Mouse (Mus musculus): ENCODE measurements around the gene St3gal3. TPM values are rescaled to one million over a fixed set of nuclear protein-coding genes. Genes with fewer than 3 reads are reported as not detected.

Gene St3gal3
- polyA plus RNA-seq, 1 experiment from 2014 or later: 7.6 TPM

DNA sequence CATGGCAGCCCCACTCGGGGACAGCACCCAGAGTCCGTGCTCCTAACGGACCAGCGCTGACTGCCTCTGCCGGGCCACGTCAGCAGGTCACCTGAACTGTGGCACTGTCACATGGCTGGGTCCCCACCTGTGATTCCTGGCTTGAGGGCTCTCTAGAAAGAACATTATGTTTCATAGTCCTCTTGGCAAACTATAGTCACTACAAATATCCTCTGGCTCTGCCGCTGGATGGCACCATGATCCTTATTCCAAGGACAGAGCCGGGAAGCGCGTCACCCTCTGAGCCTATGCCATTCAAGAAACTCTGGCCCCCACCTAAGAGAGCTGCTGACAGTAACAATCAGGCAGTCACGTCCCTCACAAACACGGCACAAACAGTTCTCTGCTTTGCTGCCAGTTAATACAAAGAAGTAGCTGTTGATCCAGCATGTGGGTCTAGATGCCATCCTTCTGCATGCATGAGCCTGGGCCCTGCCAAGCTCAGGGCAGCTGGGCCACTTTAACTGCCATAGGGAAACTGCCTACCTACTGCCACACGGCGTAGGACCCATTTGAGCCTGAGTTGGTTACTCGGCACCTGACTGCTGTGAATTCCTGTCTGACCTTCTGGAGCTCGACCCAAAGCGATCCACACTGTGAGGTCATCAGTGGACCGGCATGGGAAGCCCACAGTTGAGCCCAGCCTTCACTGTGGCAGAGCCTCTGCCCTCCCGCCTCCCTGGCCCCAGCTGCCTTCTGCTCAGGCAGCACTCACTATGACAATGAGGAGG is 13.0 kb upstream of the St3gal3 start:
- no peaks in the 10 kb centered on the region for H3K27me3 ChIP-seq (ENCODE audit: control insufficient read depth, insufficient read depth, low read length)
- no peak for ATAC-seq (replicated peaks; ENCODE audit: low FRiP score)
- 94% methylated on average over 19 of the region's 19 CpGs for WGBS
- H3K9ac ChIP-seq (ENCODE audit: low read length): no peak overlapping the region
- peaks cover 25% of the 10 kb centered on the region; the same call in 1 of the 2 replicates for H3K36me3 ChIP-seq (ENCODE audit: control insufficient read depth, insufficient read depth, low read length)
- DNase-seq (ENCODE audit: low spot score): no peak
- no peak overlapping the region for H3K4me3 ChIP-seq (ENCODE audit: low read depth, low read length)
- no peak overlapping the region for H3K4me2 ChIP-seq (ENCODE audit: low read depth, low read length, severe bottlenecking)
- no peaks in the 10 kb centered on the region for H3K9me3 ChIP-seq (ENCODE audit: control insufficient read depth, low read length)
- H3K4me1 ChIP-seq (replicated peaks; ENCODE audit: control insufficient read depth, insufficient read depth, low read length): no peaks in the 10 kb centered on the region
- no peak overlapping the region for H3K27ac ChIP-seq (ENCODE audit: low read depth, low read length)

GRCm38 (mm10) chr4:118147090-118147489 is 12.4 kb upstream of the St3gal3 start:
- no peak overlapping the region for H3K9ac ChIP-seq (ENCODE audit: low read length)
- peaks cover 23% of the 10 kb centered on the region; the same call in 1 of the 2 replicates for H3K36me3 ChIP-seq (ENCODE audit: control insufficient read depth, insufficient read depth, low read length)
- no peak overlapping the region for H3K27ac ChIP-seq (ENCODE audit: low read depth, low read length)
- no peak for DNase-seq (ENCODE audit: low spot score)
- H3K4me3 ChIP-seq (ENCODE audit: low read depth, low read length): no peak overlapping the region
- no peaks in the 10 kb centered on the region for H3K27me3 ChIP-seq (ENCODE audit: control insufficient read depth, insufficient read depth, low read length)
- H3K9me3 ChIP-seq (ENCODE audit: control insufficient read depth, low read length): no peaks in the 10 kb centered on the region
- H3K4me2 ChIP-seq (ENCODE audit: low read depth, low read length, severe bottlenecking): no peak overlapping the region
- no peak for ATAC-seq (replicated peaks; ENCODE audit: low FRiP score)
- 93% methylated on average over 10 of the region's 10 CpGs for WGBS
- no peaks in the 10 kb centered on the region for H3K4me1 ChIP-seq (replicated peaks; ENCODE audit: control insufficient read depth, insufficient read depth, low read length)

- H3K4me3 ChIP-seq (ENCODE audit: low read depth, low read length): no peak overlapping the region
- no peaks in the 10 kb centered on the region for H3K9me3 ChIP-seq (ENCODE audit: control insufficient read depth, low read length)
- H3K27me3 ChIP-seq (ENCODE audit: control insufficient read depth, insufficient read depth, low read length): no peaks in the 10 kb centered on the region
- DNase-seq (ENCODE audit: low spot score) (no peak), ATAC-seq (replicated peaks; ENCODE audit: low FRiP score) (no peak)
- no peaks in the 10 kb centered on the region for H3K4me1 ChIP-seq (replicated peaks; ENCODE audit: control insufficient read depth, insufficient read depth, low read length)
- no peak overlapping the region for H3K4me2 ChIP-seq (ENCODE audit: low read depth, low read length, severe bottlenecking)
- 88% methylated on average over 9 of the region's 9 CpGs for WGBS
- no peak overlapping the region for H3K9ac ChIP-seq (ENCODE audit: low read length)
- peaks cover 25% of the 10 kb centered on the region; the same call in 1 of the 2 replicates for H3K36me3 ChIP-seq (ENCODE audit: control insufficient read depth, insufficient read depth, low read length)
- H3K27ac ChIP-seq (ENCODE audit: low read depth, low read length): no peak overlapping the region
These were observed 9.6 kb upstream of the St3gal3 start for GRCm38 (mm10) chr4:118144324-118144723.

GRCm38 (mm10) chr4:118143679-118144078 is 9.0 kb upstream of the St3gal3 start:
- Histone ChIP-seq H3K4me1 (replicated peaks; ENCODE audit: control insufficient read depth, insufficient read depth, low read length) (no peaks in the 10 kb centered on the region), H3K9me3 (ENCODE audit: control insufficient read depth, low read length) (no peaks in the 10 kb centered on the region), H3K36me3 (ENCODE audit: control insufficient read depth, insufficient read depth, low read length) (peaks cover 26% of the 10 kb centered on the region; the same call in 1 of the 2 replicates), H3K27me3 (ENCODE audit: control insufficient read depth, insufficient read depth, low read length) (no peaks in the 10 kb centered on the region), H3K27ac (ENCODE audit: low read depth, low read length) (no peak overlapping the region), H3K4me2 (ENCODE audit: low read depth, low read length, severe bottlenecking) (no peak overlapping the region), H3K4me3 (ENCODE audit: low read depth, low read length) (no peak overlapping the region), H3K9ac (ENCODE audit: low read length) (no peak overlapping the region)
- DNase-seq (ENCODE audit: low spot score) (no peak), ATAC-seq (replicated peaks; ENCODE audit: low FRiP score) (no peak)
- 93% methylated on average over 7 of the region's 7 CpGs for WGBS

- H3K4me2 ChIP-seq (ENCODE audit: low read depth, low read length, severe bottlenecking): no peak overlapping the region
- ATAC-seq (replicated peaks; ENCODE audit: low FRiP score): no peak
- no peak for DNase-seq (ENCODE audit: low spot score)
These were observed 6.8 kb upstream of the St3gal3 start for GRCm38 (mm10) chr4:118141511-118141910.

GRCm38 (mm10) chr4:118138891-118139290 is 4.2 kb upstream of the St3gal3 start:
- Histone ChIP-seq H3K9ac (ENCODE audit: low read length) (no peak overlapping the region), H3K36me3 (ENCODE audit: control insufficient read depth, insufficient read depth, low read length) (peaks cover 11% of the 10 kb centered on the region; the same call in 1 of the 2 replicates), H3K4me1 (replicated peaks; ENCODE audit: control insufficient read depth, insufficient read depth, low read length) (no peaks in the 10 kb centered on the region), H3K27ac (ENCODE audit: low read depth, low read length) (no peak overlapping the region), H3K27me3 (ENCODE audit: control insufficient read depth, insufficient read depth, low read length) (no peaks in the 10 kb centered on the region), H3K4me2 (ENCODE audit: low read depth, low read length, severe bottlenecking) (no peak overlapping the region), H3K4me3 (ENCODE audit: low read depth, low read length) (no peak overlapping the region), H3K9me3 (ENCODE audit: control insufficient read depth, low read length) (no peaks in the 10 kb centered on the region)
- no peak for ATAC-seq (replicated peaks; ENCODE audit: low FRiP score)
- WGBS: 93% methylated on average over 5 of the region's 5 CpGs
- no peak for DNase-seq (ENCODE audit: low spot score)

More at GRCm38 (mm10) chr4:118141511-118141910, 6.8 kb upstream of the St3gal3 start:
- H3K4me3 ChIP-seq (ENCODE audit: low read depth, low read length): no peak overlapping the region
- H3K4me1 ChIP-seq (replicated peaks; ENCODE audit: control insufficient read depth, insufficient read depth, low read length): no peaks in the 10 kb centered on the region
- H3K27ac ChIP-seq (ENCODE audit: low read depth, low read length): no peak overlapping the region
- H3K9me3 ChIP-seq (ENCODE audit: control insufficient read depth, low read length): no peaks in the 10 kb centered on the region
- H3K9ac ChIP-seq (ENCODE audit: low read length): no peak overlapping the region
- peaks cover 20% of the 10 kb centered on the region; the same call in 1 of the 2 replicates for H3K36me3 ChIP-seq (ENCODE audit: control insufficient read depth, insufficient read depth, low read length)
- WGBS: 91% methylated on average over 5 of the region's 5 CpGs
- H3K27me3 ChIP-seq (ENCODE audit: control insufficient read depth, insufficient read depth, low read length): no peaks in the 10 kb centered on the region

DNA sequence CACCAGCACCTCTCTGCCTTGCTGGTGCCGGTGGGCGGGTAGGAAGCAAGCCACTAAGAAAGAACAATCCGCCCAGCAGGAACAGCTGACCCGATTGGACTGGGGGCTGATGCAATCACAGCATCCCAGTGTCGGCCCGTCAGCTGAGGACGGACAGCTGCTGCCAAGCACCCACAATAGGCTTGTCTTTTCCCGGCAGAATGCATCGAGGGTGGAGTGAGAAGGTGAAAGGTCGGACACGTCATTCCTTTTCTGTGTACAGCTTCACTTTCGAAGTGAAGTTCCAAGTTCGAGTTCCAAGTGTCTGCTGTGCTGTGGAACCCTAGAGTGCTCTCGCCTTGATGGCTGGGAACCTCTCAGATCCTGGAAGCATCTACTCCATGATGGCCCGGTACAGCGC is 3.1 kb upstream of the St3gal3 start:
- Histone ChIP-seq H3K27ac (ENCODE audit: low read depth, low read length) (no peak overlapping the region), H3K27me3 (ENCODE audit: control insufficient read depth, insufficient read depth, low read length) (no peaks in the 10 kb centered on the region), H3K36me3 (ENCODE audit: control insufficient read depth, insufficient read depth, low read length) (peaks cover 11% of the 10 kb centered on the region; the same call in 1 of the 2 replicates), H3K4me2 (ENCODE audit: low read depth, low read length, severe bottlenecking) (no peak overlapping the region), H3K4me3 (ENCODE audit: low read depth, low read length) (no peak overlapping the region), H3K9me3 (ENCODE audit: control insufficient read depth, low read length) (no peaks in the 10 kb centered on the region), H3K9ac (ENCODE audit: low read length) (no peak overlapping the region), H3K4me1 (replicated peaks; ENCODE audit: control insufficient read depth, insufficient read depth, low read length) (no peaks in the 10 kb centered on the region)
- DNase-seq (ENCODE audit: low spot score) (no peak), ATAC-seq (replicated peaks; ENCODE audit: low FRiP score) (no peak)
- WGBS: 89% methylated on average over 16 of the region's 16 CpGs

GRCm38 (mm10) chr4:118137311-118137710 is 2.6 kb upstream of the St3gal3 start:
- ATAC-seq (replicated peaks; ENCODE audit: low FRiP score) (no peak), DNase-seq (ENCODE audit: low spot score) (no peak)
- Histone ChIP-seq H3K27ac (ENCODE audit: low read depth, low read length) (no peak overlapping the region), H3K4me2 (ENCODE audit: low read depth, low read length, severe bottlenecking) (no peak overlapping the region), H3K4me3 (ENCODE audit: low read depth, low read length) (no peak overlapping the region), H3K4me1 (replicated peaks; ENCODE audit: control insufficient read depth, insufficient read depth, low read length) (no peaks in the 10 kb centered on the region), H3K9me3 (ENCODE audit: control insufficient read depth, low read length) (no peaks in the 10 kb centered on the region), H3K9ac (ENCODE audit: low read length) (no peak overlapping the region), H3K27me3 (ENCODE audit: control insufficient read depth, insufficient read depth, low read length) (no peaks in the 10 kb centered on the region), H3K36me3 (ENCODE audit: control insufficient read depth, insufficient read depth, low read length) (peaks cover 11% of the 10 kb centered on the region; the same call in 1 of the 2 replicates)
- 98% methylated on average over 10 of the region's 10 CpGs for WGBS

DNA sequence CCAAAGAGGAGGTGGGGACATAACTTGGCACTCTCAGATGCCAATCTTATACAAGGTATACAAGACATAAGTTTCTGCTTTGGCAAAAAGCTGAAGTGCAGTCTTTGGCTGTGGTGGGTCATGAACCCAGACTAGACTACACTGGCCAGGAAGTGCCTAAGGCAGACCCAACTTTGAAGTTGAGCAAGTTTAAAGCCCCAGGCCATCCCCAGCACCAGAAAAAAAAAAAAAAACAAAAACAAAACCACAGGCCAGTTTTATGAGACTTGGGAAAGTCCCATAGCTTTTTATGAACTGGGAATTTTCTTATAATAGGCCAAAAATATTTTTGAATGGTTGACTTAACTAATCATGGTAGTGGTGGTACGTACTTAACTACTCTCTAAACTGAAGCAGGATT is 700 bp upstream of the St3gal3 start:
- Histone ChIP-seq H3K9me3 (ENCODE audit: control insufficient read depth, low read length) (no peaks in the 10 kb centered on the region), H3K27me3 (ENCODE audit: control insufficient read depth, insufficient read depth, low read length) (no peaks in the 10 kb centered on the region), H3K27ac (ENCODE audit: low read depth, low read length) (0 out of 2 replicates have a peak overlapping the region, but pooled peaks have one; percentile 13), H3K36me3 (ENCODE audit: control insufficient read depth, insufficient read depth, low read length) (peaks cover 11% of the 10 kb centered on the region; the same call in 1 of the 2 replicates), H3K9ac (ENCODE audit: low read length) (peak overlapping the region; percentile 55), H3K4me3 (ENCODE audit: low read depth, low read length) (peak overlapping the region; percentile 79), H3K4me1 (replicated peaks; ENCODE audit: control insufficient read depth, insufficient read depth, low read length) (no peaks in the 10 kb centered on the region), H3K4me2 (ENCODE audit: low read depth, low read length, severe bottlenecking) (peak overlapping the region; percentile 79)
- DNase-seq (ENCODE audit: low spot score) (no peak), ATAC-seq (replicated peaks; ENCODE audit: low FRiP score) (no peak)
- WGBS: 89% methylated on average over 1 of the region's 1 CpGs
